Mouse (Mus musculus): ENCODE measurements around the gene Brms1.

GRCm38 (mm10) chr19:5018191-5018590 is 23.0 kb upstream of the Brms1 start:
- TF ChIP-seq CTCF (IDR thresholded peaks at IDR 0.05; ENCODE audit: low read depth), result no peak
- TF ChIP-seq EP300 (IDR thresholded peaks at IDR 0.05; ENCODE audit: low read depth), result no peak

Measured in heart, postnatal 0 days (tissue).